Mouse (Mus musculus) forebrain, embryonic 15.5 days (tissue): ENCODE results near the gene Musk. TPM values are rescaled to one million over a fixed set of nuclear protein-coding genes. Genes with fewer than 3 reads are reported as not detected.
A peak's percentile ranks its signal among the peaks of the same experiment; 100 is the strongest.
"Not testable (repeated sequence)": the region's sequence is repeated elsewhere in the genome, so short reads cannot be mapped to it uniquely, and the experiment has no call there.

Experiments used
- ATAC-seq: fragments of 200-750 bp; cut with Nextera tagmentation; replicated peaks from 2 replicates; pipeline ENCODE4 v1.8.0; 2017; ENCODE audit warnings: mild to moderate bottlenecking, moderate TSS enrichment, moderate library complexity
- H3K27ac ChIP-seq: fragments of 300-500 bp; sonication (generic); replicated peaks from 2 replicates; pipeline ENCODE4 v1.5.1; 2015; ENCODE audit warnings: mild to moderate bottlenecking, inconsistent platforms
- H3K27me3 ChIP-seq: fragments of 300-500 bp; sonication (generic); 2 replicates; pipeline ENCODE4 v1.6.1; 2015; ENCODE audit warnings: inconsistent platforms
- H3K36me3 ChIP-seq: fragments of 300-500 bp; sonication (generic); 2 replicates; pipeline ENCODE4 v1.6.1; 2015; ENCODE audit warnings: mild to moderate bottlenecking, inconsistent platforms
- H3K4me1 ChIP-seq: fragments of 300-500 bp; sonication (generic); 2 replicates; pipeline ENCODE4 v1.6.1; 2015; ENCODE audit warnings: inconsistent platforms
- H3K4me2 ChIP-seq: fragments of 300-500 bp; sonication (generic); replicated peaks from 2 replicates; pipeline ENCODE4 v1.6.1; 2015; ENCODE audit warnings: mild to moderate bottlenecking, inconsistent platforms
- H3K4me3 ChIP-seq: fragments of 300-500 bp; sonication (generic); 2 replicates; pipeline ENCODE4 v1.5.1; 2015; ENCODE audit warnings: mild to moderate bottlenecking, inconsistent platforms
- H3K9ac ChIP-seq: fragments of 300-500 bp; sonication (generic); replicated peaks from 2 replicates; pipeline ENCODE4 v1.6.1; 2015; ENCODE audit warnings: mild to moderate bottlenecking, inconsistent platforms
- H3K9me3 ChIP-seq: fragments of 300-500 bp; sonication (generic); 2 replicates; pipeline ENCODE4 v1.6.1; 2016; ENCODE audit warnings: inconsistent platforms
- WGBS: fragments of 180-500 bp; shearing (Covaris S2); methylation state at CpG from one replicate; pipeline ENCODE4 v1.1.7; 2015; ENCODE audit warnings: mixed read lengths; 5-methylcytosine and 5-hydroxymethylcytosine counted together
- polyA plus RNA-seq: library from polyadenylated mRNA; unstranded; fragments of >200 nt; fragmentation: Nextera tagmentation; extraction: Ambion mirVana; gene quantifications from 2 replicates; pipeline ENCODE4 v1.2.1, GENCODE M21; 2015

Gene Musk
- 0.13 TPM in 1 of 2 replicates, not detected in the other for polyA plus RNA-seq

DNA sequence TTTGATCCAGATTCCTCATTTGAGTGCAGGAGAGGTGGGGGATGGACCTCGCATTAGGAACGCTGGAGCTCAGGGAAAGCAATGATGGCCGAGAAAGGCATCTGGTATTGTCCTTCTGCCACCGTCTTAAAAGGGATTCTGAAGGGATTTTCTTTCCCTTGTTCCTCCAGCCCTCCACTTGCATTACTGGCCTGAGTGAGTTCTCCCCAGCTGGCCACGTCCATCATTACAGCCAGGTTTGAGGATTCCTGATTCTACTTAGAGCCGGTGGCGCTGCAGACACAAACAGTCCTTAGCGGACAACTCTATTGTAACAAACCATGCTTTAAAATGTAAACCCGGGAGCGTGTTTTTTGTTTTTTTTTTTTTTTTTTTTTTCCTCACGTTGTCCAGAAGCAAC is at the start of gene Musk:
Gene Musk, plus strand, starts transcription at position 274 of the 400 bp plus-strand sequence.
- Histone ChIP-seq H3K4me1 (no peaks in the 10 kb centered on the region), H3K27ac (no peak within 1 kb of the TSS), H3K4me3 (no peak within 1 kb of the TSS), H3K4me2 (no peak within 1 kb of the TSS), H3K36me3 (no peaks in the 10 kb centered on the region), H3K27me3 (no peaks in the 10 kb centered on the region), H3K9me3 (no peaks in the 10 kb centered on the region), H3K9ac (no peak within 1 kb of the TSS)
- no peak for ATAC-seq
- 58% methylated on average over 11 of the region's 11 CpGs for WGBS

DNA sequence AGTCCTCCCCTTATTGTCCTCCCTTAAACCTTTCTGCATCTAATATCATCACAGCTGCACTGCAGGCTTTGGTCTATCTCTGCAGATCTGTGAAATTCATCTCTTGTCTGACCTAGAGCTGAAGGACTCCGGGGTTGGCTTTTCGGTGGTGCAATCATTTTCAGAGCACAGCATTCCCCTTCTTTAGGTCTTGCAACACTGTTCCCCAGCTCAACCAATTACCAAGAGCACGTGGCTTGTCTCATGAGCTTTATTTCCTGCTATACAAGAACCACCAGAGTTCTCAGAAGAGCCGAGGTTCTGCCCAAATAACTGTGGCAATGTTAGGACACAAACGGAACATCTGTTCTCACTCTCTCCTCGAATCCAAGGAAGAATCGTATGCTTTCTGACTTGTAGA is 45.3 kb upstream of the Musk start:
- no peaks in the 10 kb centered on the region for H3K9me3 ChIP-seq
- no peaks in the 10 kb centered on the region for H3K4me1 ChIP-seq
- H3K27ac ChIP-seq: no peak overlapping the region
- H3K9ac ChIP-seq: no peak overlapping the region
- WGBS: 82% methylated on average over 7 of the region's 7 CpGs
- no peak overlapping the region for H3K4me2 ChIP-seq
- no peaks in the 10 kb centered on the region for H3K36me3 ChIP-seq
- no peaks in the 10 kb centered on the region for H3K27me3 ChIP-seq
- H3K4me3 ChIP-seq: no peak overlapping the region
- ATAC-seq: no peak

DNA sequence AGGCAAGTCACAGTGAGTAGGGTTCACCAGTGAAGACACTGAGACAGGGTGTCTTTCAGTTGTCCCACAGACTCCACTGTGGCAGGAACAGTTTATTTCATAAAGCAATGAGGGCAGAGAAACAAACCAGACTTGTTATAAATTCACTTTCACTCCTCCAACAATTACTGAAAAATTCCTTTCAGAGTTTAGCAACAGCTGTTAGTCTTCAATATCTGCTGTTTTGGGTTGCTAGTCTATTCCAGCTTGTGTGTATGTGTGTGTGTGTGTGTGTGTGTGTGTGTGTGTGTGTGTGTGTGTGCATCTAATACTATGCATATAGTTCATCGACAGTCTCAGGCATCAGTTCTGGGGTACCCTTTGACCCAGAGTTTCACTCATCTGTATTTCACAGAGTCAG is 40.2 kb upstream of the Musk start:
- 100% methylated on average over 1 of the region's 1 CpGs for WGBS
- no peak overlapping the region for H3K4me3 ChIP-seq
- ATAC-seq: no peak
- no peak overlapping the region for H3K4me2 ChIP-seq
- H3K9ac ChIP-seq: no peak overlapping the region
- no peaks in the 10 kb centered on the region for H3K27me3 ChIP-seq
- H3K27ac ChIP-seq: no peak overlapping the region
- H3K4me1 ChIP-seq: no peaks in the 10 kb centered on the region
- no peaks in the 10 kb centered on the region for H3K9me3 ChIP-seq
- H3K36me3 ChIP-seq: no peaks in the 10 kb centered on the region

DNA sequence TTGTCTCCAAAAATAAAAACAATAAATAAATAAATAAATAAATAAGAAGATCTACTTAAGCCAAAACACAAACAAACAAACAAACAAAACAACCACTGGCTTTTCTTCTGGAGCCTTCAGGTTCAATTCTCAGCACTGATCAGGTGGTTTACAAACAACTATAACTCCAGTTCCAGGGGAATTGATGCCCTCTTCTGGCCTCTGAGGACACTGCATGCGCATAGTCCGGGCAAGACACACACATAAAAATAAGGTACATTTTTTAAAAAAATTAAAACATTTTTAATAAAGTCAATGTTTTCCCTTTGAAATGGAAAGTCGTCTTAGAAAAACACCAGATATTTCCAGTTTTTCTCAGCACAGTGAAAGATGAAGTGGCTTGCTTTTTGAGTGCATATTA is 33.4 kb upstream of the Musk start:
- H3K9ac ChIP-seq: no peak overlapping the region
- no peak for ATAC-seq
- WGBS: 94% methylated on average over 3 of the region's 3 CpGs
- no peak overlapping the region for H3K27ac ChIP-seq
- H3K36me3 ChIP-seq: no peaks in the 10 kb centered on the region
- no peak overlapping the region for H3K4me3 ChIP-seq
- H3K27me3 ChIP-seq: no peaks in the 10 kb centered on the region
- H3K4me1 ChIP-seq: no peaks in the 10 kb centered on the region
- no peaks in the 10 kb centered on the region for H3K9me3 ChIP-seq
- no peak overlapping the region for H3K4me2 ChIP-seq

DNA sequence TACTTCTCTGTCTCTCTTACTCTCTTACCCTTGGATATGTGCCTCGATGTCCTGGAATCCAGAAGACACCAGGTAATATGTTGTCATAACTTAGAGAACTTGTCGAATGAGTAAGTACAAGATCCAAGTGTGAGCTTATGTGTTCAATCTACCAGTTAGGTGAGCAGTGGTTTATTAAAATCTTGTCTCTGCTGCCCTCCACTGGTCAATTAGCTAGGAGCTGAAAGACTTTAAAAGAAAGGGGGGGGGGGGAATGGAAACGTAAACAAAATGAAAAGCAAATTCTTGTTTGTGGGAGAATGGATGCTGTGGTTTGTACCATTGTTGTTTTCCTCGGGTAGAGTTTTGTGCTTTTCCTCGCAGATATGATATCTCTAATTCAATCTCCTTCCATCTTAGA is 32.4 kb upstream of the Musk start:
- H3K27me3 ChIP-seq: no peaks in the 10 kb centered on the region
- 34% methylated on average over 5 of the region's 5 CpGs for WGBS
- ATAC-seq: no peak

DNA sequence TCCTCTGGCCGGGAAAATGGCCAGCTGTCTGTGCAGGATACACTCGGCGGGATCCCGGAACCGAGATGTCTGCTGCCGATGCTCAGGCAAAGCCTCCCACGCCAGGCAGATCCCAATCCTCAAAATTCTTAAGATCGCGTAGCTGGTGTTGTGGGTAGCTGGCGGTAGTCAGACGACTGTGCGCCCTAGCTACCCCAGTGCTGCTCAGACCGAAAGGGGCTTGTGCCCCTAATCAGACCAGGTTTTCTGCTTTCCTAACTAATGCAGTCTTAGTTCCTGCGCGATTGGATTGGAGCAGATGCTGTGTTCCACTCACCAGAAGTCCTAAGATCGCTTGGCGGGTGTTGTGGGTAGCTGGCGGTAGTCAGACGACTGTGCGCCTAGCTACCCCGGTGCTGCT is 25.0 kb upstream of the Musk start:
- not testable (repeated sequence) for H3K9me3 ChIP-seq, H3K27me3 ChIP-seq, H3K4me2 ChIP-seq, ATAC-seq, H3K4me3 ChIP-seq, H3K36me3 ChIP-seq, H3K27ac ChIP-seq, H3K9ac ChIP-seq, H3K4me1 ChIP-seq
- 96% methylated on average over 21 of the region's 21 CpGs for WGBS

More for the DNA sequence above, 32.4 kb upstream of the Musk start:
- Histone ChIP-seq H3K9me3 (no peaks in the 10 kb centered on the region), H3K9ac (no peak overlapping the region), H3K4me3 (no peak overlapping the region), H3K36me3 (no peaks in the 10 kb centered on the region), H3K27ac (no peak overlapping the region), H3K4me2 (no peak overlapping the region), H3K4me1 (no peaks in the 10 kb centered on the region)

DNA sequence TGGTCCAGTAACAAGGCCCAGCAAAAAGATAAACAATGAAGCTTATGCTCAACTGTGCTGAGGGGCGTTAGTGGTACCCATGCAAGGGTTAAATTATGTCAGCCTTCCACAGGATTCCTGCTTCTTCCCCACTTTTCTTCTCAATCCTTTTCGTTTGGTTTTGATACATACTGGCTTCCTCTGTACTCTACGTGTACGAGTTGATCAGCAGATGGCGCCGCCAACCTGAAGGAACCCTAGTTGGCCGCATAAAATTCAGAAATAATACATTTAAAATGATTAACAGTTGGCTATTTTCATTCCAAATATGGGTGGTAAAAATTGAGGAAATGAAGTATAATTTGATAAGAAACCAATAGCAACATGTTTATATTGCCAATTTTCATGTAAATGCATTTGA is 19.5 kb upstream of the Musk start:
- Histone ChIP-seq H3K9ac (no peak overlapping the region), H3K4me2 (no peak overlapping the region), H3K9me3 (no peaks in the 10 kb centered on the region), H3K27ac (no peak overlapping the region), H3K4me1 (no peaks in the 10 kb centered on the region), H3K4me3 (no peak overlapping the region), H3K36me3 (no peaks in the 10 kb centered on the region), H3K27me3 (no peaks in the 10 kb centered on the region)
- 50% methylated on average over 7 of the region's 7 CpGs for WGBS
- ATAC-seq: 0 out of 2 replicates have a peak, but pooled peaks have one; percentile 64

DNA sequence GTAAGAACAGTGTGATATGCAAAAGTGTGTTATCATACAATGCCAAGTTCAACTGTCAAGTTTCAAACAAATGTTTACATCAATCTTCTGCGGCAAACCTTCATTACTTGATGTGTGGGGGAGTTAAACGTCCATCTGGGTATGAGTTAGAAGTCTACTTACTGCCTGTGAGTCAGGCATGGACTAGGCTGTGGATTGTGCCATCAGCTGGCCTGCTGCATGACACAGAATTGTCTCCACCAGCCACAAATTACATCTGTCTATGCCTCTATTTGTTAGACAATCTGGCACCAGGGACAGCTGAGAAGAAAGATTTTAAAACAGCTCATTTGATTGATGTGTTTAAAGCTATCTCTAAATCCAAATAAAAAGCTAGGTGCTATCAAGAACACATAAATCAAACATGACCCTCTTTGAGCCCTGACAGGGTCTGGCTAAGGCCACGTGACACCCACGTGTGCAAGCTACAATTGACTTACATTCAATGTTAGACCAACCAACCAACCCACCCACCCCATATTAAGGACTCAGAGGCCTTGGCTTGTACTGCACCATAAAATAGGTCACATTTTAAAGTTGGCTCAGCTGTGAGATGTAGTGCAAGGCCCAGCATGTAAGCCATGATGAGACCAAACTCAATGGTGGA is 16.7 kb upstream of the Musk start:
- WGBS: 86% methylated on average over 4 of the region's 4 CpGs
- H3K27me3 ChIP-seq: no peaks in the 10 kb centered on the region
- H3K4me2 ChIP-seq: no peak overlapping the region
- no peak overlapping the region for H3K4me3 ChIP-seq
- H3K27ac ChIP-seq: no peak overlapping the region
- no peaks in the 10 kb centered on the region for H3K36me3 ChIP-seq
- no peak for ATAC-seq
- no peaks in the 10 kb centered on the region for H3K4me1 ChIP-seq
- no peaks in the 10 kb centered on the region for H3K9me3 ChIP-seq
- no peak overlapping the region for H3K9ac ChIP-seq

DNA sequence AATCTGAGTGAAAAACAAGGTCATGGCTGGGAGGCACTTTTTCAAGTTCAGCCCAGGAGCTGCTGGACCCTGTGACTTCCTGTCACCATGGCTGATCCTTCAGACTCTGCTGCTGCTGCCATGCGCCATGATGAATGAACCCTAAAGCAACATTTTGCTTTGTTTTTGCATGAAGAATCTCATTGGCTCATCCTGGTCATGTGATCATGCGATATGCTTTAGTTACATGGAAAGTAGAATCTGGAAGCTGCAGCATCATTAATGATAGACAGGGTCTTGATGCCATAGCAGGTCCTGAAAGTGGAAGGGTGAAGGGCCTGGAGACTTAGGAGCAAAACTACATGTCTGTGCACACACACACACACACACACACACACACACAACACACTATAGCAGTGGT is 15.8 kb upstream of the Musk start:
- ATAC-seq: no peak
- Histone ChIP-seq H3K4me3 (no peak overlapping the region), H3K27ac (no peak overlapping the region), H3K9ac (no peak overlapping the region), H3K9me3 (no peaks in the 10 kb centered on the region), H3K4me1 (no peaks in the 10 kb centered on the region), H3K4me2 (no peak overlapping the region), H3K36me3 (no peaks in the 10 kb centered on the region), H3K27me3 (no peaks in the 10 kb centered on the region)
- 96% methylated on average over 2 of the region's 2 CpGs for WGBS

DNA sequence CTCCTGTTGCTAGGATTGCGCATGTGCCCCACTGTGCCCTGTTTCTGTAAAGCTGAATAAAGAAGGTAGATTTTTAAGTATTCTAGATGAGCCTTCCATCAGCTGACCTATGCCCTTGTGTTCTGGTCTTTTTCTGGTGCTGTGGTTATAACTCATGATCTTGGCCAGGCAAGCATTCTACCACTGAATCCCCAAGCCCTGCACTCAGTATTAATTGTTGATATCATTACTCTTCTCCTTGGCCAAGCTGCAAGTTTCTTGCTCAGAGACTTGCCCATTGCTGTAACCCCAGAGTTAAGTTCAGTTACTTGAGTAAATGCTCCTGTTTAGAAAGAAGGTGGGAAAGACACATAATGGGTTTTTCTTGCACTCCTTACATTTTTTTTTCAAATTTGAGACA is 14.8 kb upstream of the Musk start:
- Histone ChIP-seq H3K27me3 (no peaks in the 10 kb centered on the region), H3K9me3 (no peaks in the 10 kb centered on the region), H3K36me3 (no peaks in the 10 kb centered on the region), H3K4me1 (no peaks in the 10 kb centered on the region), H3K9ac (no peak overlapping the region), H3K27ac (no peak overlapping the region), H3K4me3 (no peak overlapping the region), H3K4me2 (no peak overlapping the region)
- ATAC-seq: no peak
- 94% methylated on average over 1 of the region's 1 CpGs for WGBS

DNA sequence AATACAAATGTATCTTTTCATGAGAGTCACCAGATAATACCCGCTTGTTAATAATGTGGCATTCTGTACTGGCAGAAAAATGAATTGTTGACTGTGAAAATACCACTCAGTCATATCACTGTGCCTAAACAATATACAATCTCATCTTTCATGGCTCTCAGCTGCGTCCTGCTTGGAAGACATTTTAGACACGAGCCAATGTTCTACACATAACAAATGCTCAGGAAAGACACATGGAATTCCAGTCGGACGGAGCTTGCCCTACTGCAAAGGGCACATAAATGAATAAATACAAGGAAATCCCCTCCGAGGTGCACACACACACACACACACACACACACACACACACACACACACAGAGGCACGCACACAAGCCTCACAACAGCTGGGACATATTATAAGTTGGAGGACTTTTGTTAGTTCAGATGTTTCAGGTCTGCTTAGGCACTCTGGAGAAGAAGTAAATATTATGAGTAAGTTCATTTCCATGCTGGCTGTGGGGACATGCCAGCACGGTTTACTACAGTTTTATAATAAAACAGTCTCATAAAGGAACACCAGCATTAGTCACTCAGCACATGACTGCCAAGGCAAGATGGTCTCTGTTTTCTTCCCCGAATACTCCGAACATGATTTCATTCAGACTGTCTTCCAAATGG is 14.1 kb upstream of the Musk start:
- Histone ChIP-seq H3K4me3 (no peak overlapping the region), H3K9me3 (no peaks in the 10 kb centered on the region), H3K4me1 (no peaks in the 10 kb centered on the region), H3K4me2 (no peak overlapping the region), H3K27me3 (no peaks in the 10 kb centered on the region), H3K9ac (no peak overlapping the region), H3K27ac (no peak overlapping the region), H3K36me3 (no peaks in the 10 kb centered on the region)
- no peak for ATAC-seq
- WGBS: 79% methylated on average over 10 of the region's 10 CpGs

DNA sequence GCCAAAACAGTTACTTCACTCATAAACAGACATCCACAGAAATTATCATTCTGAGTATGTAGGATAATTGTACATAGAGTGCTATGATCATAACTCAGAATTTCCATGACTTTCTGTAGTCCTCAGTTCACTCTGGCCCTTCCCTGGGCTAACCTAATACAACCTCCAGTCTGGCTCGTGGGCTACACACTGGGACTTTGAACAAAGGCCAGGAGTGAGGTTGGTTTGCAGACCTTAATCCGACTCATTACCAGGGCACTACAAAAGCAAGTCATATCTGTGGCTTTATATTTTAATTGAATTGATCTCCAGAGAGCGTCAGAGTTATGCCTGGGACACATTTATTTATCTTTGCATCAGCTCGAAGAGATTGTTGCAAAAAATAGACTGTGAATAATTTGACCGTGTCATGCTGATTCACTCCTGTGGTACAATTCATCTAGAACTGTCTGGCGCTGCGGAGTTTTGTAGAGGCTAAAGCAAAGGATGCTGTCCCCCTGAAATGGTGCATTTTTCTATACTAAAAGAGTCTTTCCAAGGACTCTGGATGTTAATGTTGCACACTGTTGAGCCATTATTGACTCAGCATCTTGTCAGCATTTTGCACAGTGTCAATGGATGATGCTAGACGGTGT is 10.4 kb upstream of the Musk start:
- H3K36me3 ChIP-seq: no peaks in the 10 kb centered on the region
- H3K27ac ChIP-seq: no peak overlapping the region
- H3K4me1 ChIP-seq: no peaks in the 10 kb centered on the region
- no peaks in the 10 kb centered on the region for H3K9me3 ChIP-seq
- 0 out of 2 replicates have a peak, but pooled peaks have one; percentile 16 for ATAC-seq
- 49% methylated on average over 8 of the region's 8 CpGs for WGBS
- no peaks in the 10 kb centered on the region for H3K27me3 ChIP-seq
- no peak overlapping the region for H3K4me2 ChIP-seq
- no peak overlapping the region for H3K9ac ChIP-seq
- no peak overlapping the region for H3K4me3 ChIP-seq
